Mouse (Mus musculus) erythroblast, embryonic 14.5 days (primary cell): Measurements from ENCODE around the gene Galnt2. TPM values are rescaled to one million over a fixed set of nuclear protein-coding genes. Genes with fewer than 3 reads are reported as not detected.

ENCODE experiments used
- H3K27me3 ChIP-seq: 2 replicates; pipeline ENCODE4 v1.6.1; 2012; ENCODE audit warnings: inconsistent platforms; ENCODE audit not compliant: control insufficient read depth
- H3K36me3 ChIP-seq: 2 replicates; pipeline ENCODE4 v1.6.1; 2012; ENCODE audit warnings: mild to moderate bottlenecking, inconsistent platforms; ENCODE audit not compliant: control insufficient read depth
- H3K4me1 ChIP-seq: 2 replicates; pipeline ENCODE4 v1.6.1; 2012; ENCODE audit warnings: inconsistent platforms; ENCODE audit not compliant: control insufficient read depth
- H3K4me3 ChIP-seq: replicated peaks from 2 replicates; pipeline ENCODE3; 2012; ENCODE audit warnings: moderate library complexity, mild to moderate bottlenecking, inconsistent platforms
- H3K9me3 ChIP-seq: 2 replicates; pipeline ENCODE4 v1.6.1; 2012; ENCODE audit warnings: low read length, inconsistent platforms, mixed read lengths; ENCODE audit not compliant: control insufficient read depth
- GATA1 ChIP-seq: IDR thresholded peaks from 2 replicates; pipeline ENCODE4 v1.6.1; 2012; ENCODE audit warnings: low read length, inconsistent platforms, mixed read lengths
- TAL1 ChIP-seq: IDR thresholded peaks from 3 replicates; pipeline ENCODE4 v1.6.1; 2012; ENCODE audit warnings: low read length, inconsistent platforms, mixed read lengths
- polyA plus RNA-seq: library from polyadenylated mRNA; stranded (reverse); fragments of >175 nt; gene quantifications from 2 replicates; pipeline ENCODE4 v1.2.3, GENCODE M21; 2012

Galnt2 gene
- polyA plus RNA-seq, 1 experiment: 6.7 TPM

DNA sequence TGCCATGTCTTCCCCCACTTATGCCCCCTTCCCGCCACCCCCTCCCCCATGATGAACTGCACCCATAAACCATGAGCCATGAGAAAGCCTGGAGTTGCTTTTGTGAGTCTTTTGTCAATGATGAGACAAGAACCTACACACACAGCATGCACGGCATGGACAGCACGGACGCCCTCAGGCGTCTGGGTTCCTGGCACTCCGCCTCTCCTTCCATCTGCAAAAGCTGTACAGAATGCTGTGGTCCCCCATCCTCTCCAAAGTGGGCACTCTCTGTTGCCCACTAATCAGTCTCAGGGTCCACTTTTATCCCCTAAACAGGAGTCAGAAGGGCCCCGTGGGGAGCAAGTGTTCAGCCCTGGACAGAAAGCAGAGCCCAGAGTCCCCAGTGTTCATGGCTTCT is 163.8 kb downstream of the Galnt2 start:
- H3K27me3 ChIP-seq: no peaks in the 10 kb centered on the region
- no peaks in the 10 kb centered on the region for H3K4me1 ChIP-seq

More for the DNA sequence above, 163.8 kb downstream of the Galnt2 start:
- Histone ChIP-seq H3K9me3 (no peaks in the 10 kb centered on the region), H3K36me3 (no peaks in the 10 kb centered on the region), H3K4me3 (no peak overlapping the region)
- TF ChIP-seq TAL1 (no peak), GATA1 (no peak)

Other genes starting within 250 kb of the Galnt2 start
- gene Abcb10, start 248.3 kb upstream of the Galnt2 start, polyA plus RNA-seq: 12.9 and 15.2 TPM in 2 replicates
- gene Taf5l, start 210.0 kb upstream of the Galnt2 start, polyA plus RNA-seq: 1.8 TPM in 2 replicates
- gene Urb2, start 209.9 kb upstream of the Galnt2 start, polyA plus RNA-seq: 0.09 and 0.17 TPM in 2 replicates
- not detected in 2 replicates for gene Pgbd5, start 208.3 kb downstream of the Galnt2 start, polyA plus RNA-seq